Mouse (Mus musculus): ENCODE measurements at regions not wholly inside any gene's neighbourhood (a gene's known extent, or its start where the extent isn't known, plus 50 kb on each side); places are given as distances from the start of the nearest gene placed in this dataset.
A peak's percentile ranks its signal among the peaks of the same experiment; 100 is the strongest.
"Not testable (repeated sequence)": the region's sequence is repeated elsewhere in the genome, so short reads cannot be mapped to it uniquely, and the experiment has no call there.

- Histone ChIP-seq H3K9me3 (replicated peaks) (no peaks in the 10 kb centered on the region), H3K27ac (replicated peaks) (no peak overlapping the region), H3K4me1 (no peaks in the 10 kb centered on the region), H3K36me3 (no peaks in the 10 kb centered on the region), H3K4me2 (no peak overlapping the region), H3K9ac (replicated peaks) (no peak overlapping the region), H3K27me3 (replicated peaks) (no peaks in the 10 kb centered on the region), H3K4me3 (replicated peaks) (no peak overlapping the region)
- ATAC-seq (ENCODE audit: low FRiP score) = no peak
Measured at GRCm38 (mm10) chr1:145139267-145139651, 364.0 kb upstream of the Rgs18 start.

GRCm38 (mm10) chr1:145138452-145139266 is 363.4 kb upstream of the Rgs18 start:
- 34% methylated on average over 2 of the region's 2 CpGs for WGBS
- H3K4me3 ChIP-seq (replicated peaks) = no peak overlapping the region
- peak; percentile 45; the same call in 1 of the 2 replicates for ATAC-seq (ENCODE audit: low FRiP score)
- no peak overlapping the region for H3K9ac ChIP-seq (replicated peaks)
- no peak overlapping the region for H3K27ac ChIP-seq (replicated peaks)
- no peaks in the 10 kb centered on the region for H3K4me1 ChIP-seq
- H3K27me3 ChIP-seq (replicated peaks) = no peaks in the 10 kb centered on the region
- H3K36me3 ChIP-seq = no peaks in the 10 kb centered on the region
- H3K4me2 ChIP-seq = no peak overlapping the region
- H3K9me3 ChIP-seq (replicated peaks) = no peaks in the 10 kb centered on the region

DNA sequence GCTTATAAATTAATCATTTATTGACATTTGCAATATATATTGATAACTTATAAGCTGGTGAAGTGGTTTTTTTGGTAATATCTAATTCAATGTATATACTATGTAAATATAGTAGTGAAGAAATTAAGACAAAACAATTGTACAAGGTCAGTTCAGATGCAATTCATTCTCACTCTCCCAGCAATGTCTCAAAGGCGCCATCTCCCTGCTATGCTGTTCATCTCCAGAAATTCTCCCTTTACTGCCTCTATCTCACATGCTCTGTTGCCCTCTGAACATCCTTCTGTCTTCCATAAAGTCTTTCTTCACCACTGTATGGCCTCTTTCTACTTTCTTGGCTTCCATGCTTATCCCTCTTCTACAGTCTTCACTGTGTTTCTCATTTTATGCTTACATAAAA is 355.8 kb upstream of the Rgs18 start:
- Histone ChIP-seq H3K27ac (replicated peaks) (no peak overlapping the region), H3K9me3 (replicated peaks) (no peaks in the 10 kb centered on the region), H3K9ac (replicated peaks) (no peak overlapping the region), H3K4me2 (no peak overlapping the region), H3K4me3 (replicated peaks) (no peak overlapping the region), H3K27me3 (replicated peaks) (no peaks in the 10 kb centered on the region), H3K36me3 (no peaks in the 10 kb centered on the region), H3K4me1 (no peaks in the 10 kb centered on the region)
- 78% methylated on average over 1 of the region's 1 CpGs for WGBS
- no peak for ATAC-seq (ENCODE audit: low FRiP score)

DNA sequence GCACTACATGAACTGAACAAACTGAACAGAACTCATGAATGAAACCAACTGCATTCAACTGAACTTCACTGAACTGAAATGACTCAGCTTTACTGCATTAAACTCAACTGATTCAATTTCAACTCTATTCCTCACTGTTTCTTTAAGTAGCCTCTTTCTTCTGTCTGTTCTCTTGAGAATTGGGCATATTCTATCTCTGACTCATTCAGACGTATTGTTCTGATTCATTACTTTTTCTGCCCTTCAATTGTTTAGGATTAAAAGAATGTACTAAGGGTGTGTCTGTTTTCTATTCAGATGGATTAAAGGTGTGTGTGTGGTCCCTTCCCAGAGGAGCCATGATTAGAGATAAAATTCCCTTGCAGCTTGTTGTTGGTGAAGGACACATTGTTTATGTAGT is 337.9 kb upstream of the Rgs18 start:
- no peak overlapping the region for H3K27ac ChIP-seq (replicated peaks)
- no peaks in the 10 kb centered on the region for H3K36me3 ChIP-seq
- H3K4me3 ChIP-seq (replicated peaks) = no peak overlapping the region
- no peak for ATAC-seq (ENCODE audit: low FRiP score)
- H3K4me1 ChIP-seq = no peaks in the 10 kb centered on the region
- H3K4me2 ChIP-seq = no peak overlapping the region
- WGBS = 65% methylated on average over 1 of the region's 1 CpGs
- H3K27me3 ChIP-seq (replicated peaks) = no peaks in the 10 kb centered on the region
- H3K9ac ChIP-seq (replicated peaks) = no peak overlapping the region
- H3K9me3 ChIP-seq (replicated peaks) = no peaks in the 10 kb centered on the region

DNA sequence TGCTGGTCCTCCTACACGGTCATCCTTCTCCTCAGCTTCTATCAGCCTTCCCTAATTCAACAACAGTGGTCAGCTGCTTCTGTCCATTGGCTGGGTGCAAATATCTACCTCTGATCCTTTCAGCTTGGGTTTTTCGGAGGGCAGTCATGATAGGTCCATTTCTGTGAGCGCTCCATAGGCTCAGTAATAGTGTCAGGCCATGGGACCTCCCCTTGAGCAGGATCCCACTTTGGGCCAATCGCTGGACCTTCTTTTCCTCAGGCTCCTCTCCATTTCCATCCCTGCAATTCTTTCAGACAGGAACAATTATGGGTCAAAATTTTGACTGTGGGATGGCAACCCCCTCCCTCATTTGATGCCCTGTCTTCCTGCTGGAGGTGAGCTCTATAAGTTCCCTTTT is 331.5 kb upstream of the Rgs18 start:
- WGBS = 87% methylated on average over 4 of the region's 4 CpGs
- not testable (repeated sequence) for H3K4me2 ChIP-seq; H3K9ac ChIP-seq (replicated peaks); H3K27ac ChIP-seq (replicated peaks); H3K4me3 ChIP-seq (replicated peaks); H3K9me3 ChIP-seq (replicated peaks); H3K27me3 ChIP-seq (replicated peaks); H3K36me3 ChIP-seq; ATAC-seq (ENCODE audit: low FRiP score); H3K4me1 ChIP-seq

DNA sequence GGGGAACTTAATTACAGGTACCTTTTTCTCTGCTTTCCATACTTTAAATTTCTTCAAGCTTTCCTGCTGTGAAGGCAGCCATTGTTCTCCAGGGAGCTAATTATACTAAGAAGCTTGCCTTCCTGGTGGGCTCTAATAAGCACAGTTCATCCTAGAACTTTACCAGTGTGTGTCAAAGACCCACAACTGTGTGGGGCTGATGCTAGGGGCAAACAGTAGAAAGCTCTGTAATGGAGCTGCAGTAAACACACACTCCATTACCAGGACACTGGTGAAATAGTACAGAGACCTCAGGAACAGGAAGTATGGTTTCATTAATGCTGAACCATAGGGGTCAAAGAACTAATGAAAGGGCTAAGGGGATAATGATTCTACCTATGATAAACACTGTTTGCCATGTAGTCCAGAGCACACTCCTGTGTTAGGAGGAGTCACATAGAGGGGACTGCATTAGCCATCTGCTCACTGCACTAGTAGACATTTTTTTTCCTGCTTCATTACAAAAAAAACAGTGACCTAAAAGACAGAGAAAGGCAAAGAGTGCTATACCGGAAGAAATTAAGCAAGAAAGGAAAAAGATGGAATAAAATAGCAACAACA is 290.1 kb upstream of the Rgs18 start:
- Histone ChIP-seq H3K27me3 (replicated peaks) (no peaks in the 10 kb centered on the region), H3K27ac (replicated peaks) (no peak overlapping the region), H3K4me2 (no peak overlapping the region), H3K36me3 (no peaks in the 10 kb centered on the region), H3K4me3 (replicated peaks) (no peak overlapping the region), H3K4me1 (no peaks in the 10 kb centered on the region; the same call in 1 of the 2 replicates), H3K9me3 (replicated peaks) (no peaks in the 10 kb centered on the region), H3K9ac (replicated peaks) (no peak overlapping the region)
- no peak for ATAC-seq (ENCODE audit: low FRiP score)
- WGBS = 74% methylated on average over 1 of the region's 1 CpGs

DNA sequence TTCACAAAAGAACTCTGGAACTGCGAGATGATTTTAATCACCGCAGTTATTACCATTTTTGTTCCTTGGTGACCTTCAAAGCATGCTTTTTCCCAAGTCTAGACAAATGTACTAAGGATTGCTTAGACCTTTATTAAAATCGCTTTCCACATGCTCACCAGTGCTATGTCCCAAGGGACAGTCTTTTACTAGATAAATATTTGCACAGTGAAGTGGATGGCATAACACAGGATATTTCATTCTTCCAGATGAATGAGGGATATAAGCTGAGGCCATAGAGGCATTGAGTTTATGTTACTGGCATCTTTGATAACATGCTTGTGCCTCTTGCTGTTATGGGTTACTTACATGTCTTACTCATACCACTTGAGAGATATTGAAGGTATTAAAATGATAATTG is 289.1 kb upstream of the Rgs18 start:
- no peak overlapping the region for H3K27ac ChIP-seq (replicated peaks)
- no peaks in the 10 kb centered on the region; the same call in 1 of the 2 replicates for H3K4me1 ChIP-seq
- H3K4me3 ChIP-seq (replicated peaks) = no peak overlapping the region
- no peaks in the 10 kb centered on the region for H3K9me3 ChIP-seq (replicated peaks)
- 81% methylated on average over 3 of the region's 3 CpGs for WGBS
- H3K4me2 ChIP-seq = no peak overlapping the region
- ATAC-seq (ENCODE audit: low FRiP score) = no peak
- H3K9ac ChIP-seq (replicated peaks) = no peak overlapping the region
- no peaks in the 10 kb centered on the region for H3K36me3 ChIP-seq
- no peaks in the 10 kb centered on the region for H3K27me3 ChIP-seq (replicated peaks)

- Histone ChIP-seq H3K9me3 (replicated peaks) (no peaks in the 10 kb centered on the region), H3K4me3 (replicated peaks) (no peak overlapping the region), H3K4me1 (no peaks in the 10 kb centered on the region), H3K27ac (replicated peaks) (no peak overlapping the region), H3K36me3 (no peaks in the 10 kb centered on the region), H3K27me3 (replicated peaks) (no peaks in the 10 kb centered on the region), H3K9ac (replicated peaks) (no peak overlapping the region), H3K4me2 (no peak overlapping the region)
- ATAC-seq (ENCODE audit: low FRiP score) = no peak
- WGBS = 87% methylated on average over 4 of the region's 4 CpGs
Measured at GRCm38 (mm10) chr1:145015623-145016022, 240.4 kb upstream of the Rgs18 start.

DNA sequence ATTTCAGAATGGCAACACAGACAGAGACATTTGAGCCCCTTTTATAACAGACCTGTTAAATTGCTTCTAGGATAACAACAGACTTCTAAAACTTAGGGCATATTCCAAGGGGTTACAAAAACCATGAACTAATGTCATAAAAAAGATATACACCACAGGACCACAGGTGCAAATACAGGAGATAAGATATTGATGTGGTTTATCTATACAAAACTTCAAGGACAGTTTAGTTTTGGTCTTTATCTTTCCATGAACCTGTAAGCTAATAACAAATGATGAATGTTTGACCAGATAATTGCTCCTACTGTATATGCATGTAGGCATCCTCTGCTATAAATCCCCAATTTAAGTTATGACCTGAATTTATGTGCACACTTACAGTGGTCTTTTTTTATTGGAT is 235.6 kb upstream of the Rgs18 start:
- H3K9ac ChIP-seq (replicated peaks) = no peak overlapping the region
- H3K4me1 ChIP-seq = no peaks in the 10 kb centered on the region
- H3K27me3 ChIP-seq (replicated peaks) = no peaks in the 10 kb centered on the region
- no peaks in the 10 kb centered on the region for H3K9me3 ChIP-seq (replicated peaks)
- H3K27ac ChIP-seq (replicated peaks) = no peak overlapping the region
- no peak overlapping the region for H3K4me3 ChIP-seq (replicated peaks)
- no peak overlapping the region for H3K4me2 ChIP-seq
- no peak for ATAC-seq (ENCODE audit: low FRiP score)
- H3K36me3 ChIP-seq = no peaks in the 10 kb centered on the region

DNA sequence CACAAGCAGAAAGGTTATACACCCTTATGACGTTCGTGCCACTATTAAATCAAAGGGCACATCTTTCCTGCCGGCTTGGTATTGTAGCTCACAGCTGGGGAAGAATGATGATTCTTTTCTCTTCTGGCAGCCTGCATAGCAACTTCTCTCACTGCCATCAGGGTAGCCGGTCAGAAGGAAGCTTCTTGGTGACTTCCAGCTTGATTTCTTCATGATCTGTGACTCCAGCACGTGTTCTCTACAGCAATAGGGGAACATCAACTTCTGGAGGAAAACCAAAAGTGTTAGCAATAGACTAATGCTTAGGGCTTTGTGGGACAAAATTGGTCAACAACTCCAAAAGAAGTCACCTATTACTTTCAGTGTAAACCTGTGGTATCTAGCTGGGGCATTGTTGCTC is 202.9 kb upstream of the Rgs18 start:
- no peaks in the 10 kb centered on the region for H3K36me3 ChIP-seq
- H3K4me1 ChIP-seq = no peaks in the 10 kb centered on the region
- H3K27ac ChIP-seq (replicated peaks) = no peak overlapping the region
- ATAC-seq (ENCODE audit: low FRiP score) = no peak
- H3K9me3 ChIP-seq (replicated peaks) = no peaks in the 10 kb centered on the region
- no peak overlapping the region for H3K9ac ChIP-seq (replicated peaks)
- no peak overlapping the region for H3K4me2 ChIP-seq
- 21% methylated on average over 5 of the region's 5 CpGs for whole genome bisulfite sequencing
- H3K27me3 ChIP-seq (replicated peaks) = no peaks in the 10 kb centered on the region
- no peak overlapping the region for H3K4me3 ChIP-seq (replicated peaks)

DNA sequence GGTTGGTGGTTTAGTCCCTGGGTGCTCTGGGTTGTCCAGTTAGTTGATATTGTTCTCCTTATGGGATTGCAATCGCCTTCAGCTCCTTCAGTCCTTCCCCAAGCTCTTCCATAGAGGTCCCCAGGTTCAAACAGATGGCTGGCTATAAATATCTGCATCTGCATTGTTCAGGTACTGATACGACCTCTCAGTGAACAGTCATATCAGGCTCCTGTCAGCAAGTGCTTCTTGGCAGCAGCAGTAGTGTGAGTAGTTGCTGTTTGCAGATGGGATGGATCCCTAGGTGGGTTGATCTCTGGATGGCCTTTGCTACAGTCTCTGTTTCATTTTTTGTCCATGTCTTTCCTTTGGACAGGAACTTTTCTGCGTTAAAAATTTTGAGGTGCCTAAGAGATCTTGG is 190.5 kb upstream of the Rgs18 start:
- no peak overlapping the region for H3K4me3 ChIP-seq (replicated peaks)
- H3K27ac ChIP-seq (replicated peaks) = no peak overlapping the region
- H3K9me3 ChIP-seq (replicated peaks) = no peaks in the 10 kb centered on the region
- WGBS = 79% methylated on average over 3 of the region's 3 CpGs
- no peak for ATAC-seq (ENCODE audit: low FRiP score)
- H3K4me1 ChIP-seq = no peaks in the 10 kb centered on the region
- H3K4me2 ChIP-seq = no peak overlapping the region
- no peaks in the 10 kb centered on the region for H3K27me3 ChIP-seq (replicated peaks)
- H3K9ac ChIP-seq (replicated peaks) = no peak overlapping the region
- no peaks in the 10 kb centered on the region for H3K36me3 ChIP-seq

GRCm38 (mm10) chr1:144939006-144939405 is 163.8 kb upstream of the Rgs18 start:
- no peak overlapping the region for H3K4me2 ChIP-seq
- H3K4me3 ChIP-seq (replicated peaks) = no peak overlapping the region
- no peak for ATAC-seq (ENCODE audit: low FRiP score)
- H3K9me3 ChIP-seq (replicated peaks) = no peaks in the 10 kb centered on the region
- H3K36me3 ChIP-seq = no peaks in the 10 kb centered on the region
- 95% methylated on average over 3 of the region's 3 CpGs for WGBS
- H3K4me1 ChIP-seq = no peaks in the 10 kb centered on the region
- no peaks in the 10 kb centered on the region for H3K27me3 ChIP-seq (replicated peaks)
- no peak overlapping the region for H3K9ac ChIP-seq (replicated peaks)
- H3K27ac ChIP-seq (replicated peaks) = no peak overlapping the region
